Mouse (Mus musculus) heart, adult 18-20 months (tissue): Measurements from ENCODE around the gene Armc10. TPM values are rescaled to one million over a fixed set of nuclear protein-coding genes. Genes with fewer than 3 reads are reported as not detected.
"Not testable (repeated sequence)": the region's sequence is repeated elsewhere in the genome, so short reads cannot be mapped to it uniquely, and the experiment has no call there.

Experiments
- DNase-seq, 2 experiments: peaks; one replicate each; pipeline ENCODE4 v3.0.0; 2021 to 2022; ENCODE audit warnings: mixed read lengths in 1 of 2
- long read RNA-seq, 2 experiments: library from polyadenylated mRNA; stranded (forward); transcript quantifications; one replicate each; pipeline ENCODE4 v2.0.0; 2021
- total RNA-seq, 2 experiments: library from RNA; stranded (reverse); gene quantifications; 2 replicates each; pipeline ENCODE4 v1.2.3; 2021

The Armc10 gene
- total RNA-seq = 1 to 10 TPM; 7.8 to 8.0 TPM
- long read RNA-seq, experiment 1, partial matches to known transcripts = 0 of 6 reads
- long read RNA-seq, experiment 1, other reads (novel, unspliced or antisense) = 3 of 6 reads
- long read RNA-seq, experiment 2, partial matches to known transcripts = 2 of 7 reads
- long read RNA-seq, experiment 2, other reads (novel, unspliced or antisense) = 2 of 7 reads

- DNase-seq = peak; percentile 86 to 92
Observed at GRCm38 (mm10) chr5:21645439-21646132, at the start of gene Armc10, which contains the start of gene Fbxl13. Gene Armc10, plus strand, starts transcription at chr5:21645813. Gene Fbxl13, minus strand, starts transcription at chr5:21645634.

GRCm38 (mm10) chr5:21599536-21599935, 46.1 kb upstream of the Armc10 start:
- not testable (repeated sequence) for DNase-seq

GRCm38 (mm10) chr5:21599961-21600360, 45.7 kb upstream of the Armc10 start:
- no peak for DNase-seq

GRCm38 (mm10) chr5:21605936-21606335, 39.7 kb upstream of the Armc10 start:
- DNase-seq = no peak

GRCm38 (mm10) chr5:21608311-21609304, 37.0 kb upstream of the Armc10 start:
- DNase-seq = peak; percentile 4 to 7

GRCm38 (mm10) chr5:21610996-21611395, 34.6 kb upstream of the Armc10 start:
- no peak for DNase-seq

- not testable (repeated sequence) for DNase-seq
Observed at GRCm38 (mm10) chr5:21614299-21614698, 31.3 kb upstream of the Armc10 start.

- no peak for DNase-seq
Observed at GRCm38 (mm10) chr5:21616450-21617009, 29.1 kb upstream of the Armc10 start.

- no peak for DNase-seq
Observed at GRCm38 (mm10) chr5:21625916-21626315, 19.7 kb upstream of the Armc10 start.

- DNase-seq = peak in 1 of 2 experiments; percentile 51
Observed at GRCm38 (mm10) chr5:21640961-21641360, 4.7 kb upstream of the Armc10 start.

GRCm38 (mm10) chr5:21643606-21644005, 2.0 kb upstream of the Armc10 start:
- no peak for DNase-seq

- DNase-seq = no peak
Observed at GRCm38 (mm10) chr5:21644891-21645438, 648 bp upstream of the Armc10 start.

- no peak for DNase-seq
Observed at GRCm38 (mm10) chr5:21646133-21646491, 499 bp downstream of the Armc10 start.

GRCm38 (mm10) chr5:21650736-21651135, 5.1 kb downstream of the Armc10 start:
- no peak for DNase-seq

GRCm38 (mm10) chr5:21651885-21652612, 6.4 kb downstream of the Armc10 start:
- no peak for DNase-seq

GRCm38 (mm10) chr5:21656912-21657311, 11.3 kb downstream of the Armc10 start:
- DNase-seq = no peak

GRCm38 (mm10) chr5:21658038-21658437, 12.4 kb downstream of the Armc10 start:
- DNase-seq = no peak

GRCm38 (mm10) chr5:21658623-21659395, 13.2 kb downstream of the Armc10 start:
- peak; percentile 77 to 89 for DNase-seq

- DNase-seq = no peak
Observed at GRCm38 (mm10) chr5:21660850-21661249, 15.2 kb downstream of the Armc10 start.

GRCm38 (mm10) chr5:21663081-21663480, 17.5 kb downstream of the Armc10 start:
- no peak for DNase-seq
